Mouse (Mus musculus): ENCODE data around the gene Cyp4f18. TPM values are rescaled to one million over a fixed set of nuclear protein-coding genes. Genes with fewer than 3 reads are reported as not detected.
"Not testable (repeated sequence)": the region's sequence is repeated elsewhere in the genome, so short reads cannot be mapped to it uniquely, and the experiment has no call there.

The Cyp4f18 gene
- total and polyA plus RNA-seq, 3 experiments: 13.5 to 37.4 (median 31.7) TPM

GRCm38 (mm10) chr8:71954666-71955065, 54.8 kb downstream of the Cyp4f18 start:
- H3K9ac ChIP-seq (ENCODE audit: insufficient read depth, low read depth): no peak overlapping the region
- H3K4me2 ChIP-seq (ENCODE audit: insufficient read depth, low read depth, poor library complexity, severe bottlenecking): no peak overlapping the region
- H3K36me3 ChIP-seq (replicated peaks in 1 of 2; ENCODE audit: control insufficient read depth in 1 of 2, insufficient read depth in 1 of 2, low read length in 1 of 2): peaks cover 0 to 6% of the 10 kb centered on the region in 2 experiments
- H3K4me1 ChIP-seq (ENCODE audit: control insufficient read depth in 1 of 2, insufficient read depth in 2 of 2): peaks cover 0 to 22% of the 10 kb centered on the region in 2 experiments; a peak in 2 of 4 replicates
- H3K79me2 ChIP-seq (replicated peaks; ENCODE audit: control insufficient read depth, extremely low read depth, insufficient read depth, poor library complexity, severe bottlenecking): peaks cover 29% of the 10 kb centered on the region
- in situ Hi-C loops (cut with MboI; ENCODE audit: low pct_ligation_motif_present, low pct_unique_long_range_greater_than_20kb, low sequenced_read_pairs): no loop called here
- dilution Hi-C loops (cut with MboI; ENCODE audit: extremely low pct_ligation_motif_present, extremely low pct_unique_long_range_greater_than_20kb, low sequenced_read_pairs): no loop called here
- TF ChIP-seq MYC (IDR thresholded peaks at IDR 0.05; ENCODE audit: low read depth, low read length) (no peak), SMC3 (IDR thresholded peaks at IDR 0.05; ENCODE audit: low read depth, low read length) (no peak), EP300 (IDR thresholded peaks at IDR 0.05; ENCODE audit: low read length) (no peak), MXI1 (IDR thresholded peaks at IDR 0.05; ENCODE audit: low read depth, low read length) (no peak), PAX5 (IDR thresholded peaks at IDR 0.05; ENCODE audit: low read length) (no peak), BHLHE40 (IDR thresholded peaks at IDR 0.05; ENCODE audit: low read depth, low read length) (no peak), RAD21 (IDR thresholded peaks at IDR 0.05; ENCODE audit: low read depth, low read length) (no peak), JUND (conservative IDR thresholded peaks at IDR 0.05; ENCODE audit: low read depth, low read length) (no peak), JUN (IDR thresholded peaks at IDR 0.05; ENCODE audit: insufficient read depth, low read depth, low read length) (no peak), USF2 (conservative IDR thresholded peaks at IDR 0.05; ENCODE audit: low read depth, low read length) (no peak), HCFC1 (IDR thresholded peaks at IDR 0.05; ENCODE audit: low read depth, low read length) (no peak), ZMIZ1 (IDR thresholded peaks at IDR 0.05; ENCODE audit: low read depth, low read length) (no peak), RCOR1 (conservative IDR thresholded peaks at IDR 0.05; ENCODE audit: low read depth, low read length) (no peak), ZC3H11A (IDR thresholded peaks at IDR 0.05; ENCODE audit: low read depth, low read length) (no peak), CTCF (conservative IDR thresholded peaks at IDR 0.05 in 1 of 2, IDR thresholded peaks at IDR 0.05 in 1 of 2; ENCODE audit: low read depth in 2 of 2, low read length in 2 of 2) (no peak), ZNF384 (IDR thresholded peaks at IDR 0.05; ENCODE audit: low read depth, low read length) (no peak), ZKSCAN1 (IDR thresholded peaks at IDR 0.05; ENCODE audit: borderline replicate concordance, low read depth, low read length) (no peak), USF1 (IDR thresholded peaks at IDR 0.05; ENCODE audit: low read depth, low read length) (no peak), ELF1 (IDR thresholded peaks at IDR 0.05; ENCODE audit: low read depth, low read length) (no peak), GABPA (IDR thresholded peaks at IDR 0.05; ENCODE audit: insufficient replicate concordance, low read depth, low read length) (no peak)
- H3K27ac ChIP-seq (ENCODE audit: insufficient read depth, low read depth): no peak overlapping the region
- H3K9me3 ChIP-seq (replicated peaks; ENCODE audit: low read length): no peaks in the 10 kb centered on the region
- no peak for DNase-seq (ENCODE audit: extremely low read depth)
- H3K4me3 ChIP-seq (replicated peaks in 1 of 3; ENCODE audit: low read depth in 2 of 3, low read length in 2 of 3, poor library complexity in 1 of 3): no peak overlapping the region
- H3K27me3 ChIP-seq (replicated peaks): no peaks in the 10 kb centered on the region

DNA sequence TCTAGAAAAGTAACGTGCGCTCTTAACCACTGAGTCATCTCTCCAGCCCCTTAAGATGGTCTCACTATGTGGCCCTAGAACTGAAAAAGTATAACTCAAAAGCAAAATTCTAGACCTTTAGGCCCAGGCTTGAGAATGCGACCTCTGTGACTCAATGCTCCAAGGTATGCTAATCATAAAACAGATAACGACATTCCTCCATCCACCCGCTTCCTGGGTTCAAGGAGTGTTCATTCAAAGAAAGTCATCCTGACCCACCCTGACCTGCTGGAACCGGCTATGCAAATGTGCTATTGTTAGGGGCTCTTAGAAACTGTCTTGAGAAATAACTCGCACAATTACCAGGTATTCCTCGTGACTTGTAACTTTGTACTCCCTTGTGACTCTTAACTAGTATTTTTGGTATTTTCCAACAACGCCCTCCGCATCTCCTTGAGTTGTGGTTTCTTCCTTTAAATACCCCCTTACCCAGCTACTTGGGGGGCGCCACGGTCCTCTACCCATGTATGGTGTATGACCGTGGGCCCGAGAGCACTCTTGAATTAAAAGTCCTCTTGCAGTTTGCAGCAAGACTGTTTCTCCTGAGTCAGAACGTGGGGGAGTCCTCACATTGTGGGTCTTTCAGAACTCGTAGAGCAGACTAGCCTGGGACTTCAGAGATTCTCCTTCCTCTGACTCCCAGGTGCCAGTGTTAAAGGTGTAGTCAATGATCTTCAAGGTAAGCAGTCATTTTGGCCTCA, 56.3 kb downstream of the Cyp4f18 start:
- H3K79me2 ChIP-seq (replicated peaks; ENCODE audit: control insufficient read depth, extremely low read depth, insufficient read depth, poor library complexity, severe bottlenecking): peaks cover 23% of the 10 kb centered on the region
- H3K27ac ChIP-seq (ENCODE audit: insufficient read depth, low read depth); H3K4me2 ChIP-seq (ENCODE audit: insufficient read depth, low read depth, poor library complexity, severe bottlenecking); DNase-seq (ENCODE audit: extremely low read depth); H3K9ac ChIP-seq (ENCODE audit: insufficient read depth, low read depth); in situ Hi-C loops (cut with MboI; ENCODE audit: low pct_ligation_motif_present, low pct_unique_long_range_greater_than_20kb, low sequenced_read_pairs); H3K9me3 ChIP-seq (replicated peaks; ENCODE audit: low read length); H3K36me3 ChIP-seq (replicated peaks in 1 of 2; ENCODE audit: control insufficient read depth in 1 of 2, insufficient read depth in 1 of 2, low read length in 1 of 2); H3K4me3 ChIP-seq (replicated peaks in 1 of 3; ENCODE audit: low read depth in 2 of 3, low read length in 2 of 3, poor library complexity in 1 of 3); dilution Hi-C loops (cut with MboI; ENCODE audit: extremely low pct_ligation_motif_present, extremely low pct_unique_long_range_greater_than_20kb, low sequenced_read_pairs); H3K27me3 ChIP-seq (replicated peaks): not testable (repeated sequence)
- peaks cover 0 to 36% of the 10 kb centered on the region in 2 experiments; a peak in 3 of 4 replicates for H3K4me1 ChIP-seq (ENCODE audit: control insufficient read depth in 1 of 2, insufficient read depth in 2 of 2)

Measured in CH12.LX (cell line).